Comparison of ENCODE assay signal across 14 mouse cellular contexts in the genomic region with DNA sequence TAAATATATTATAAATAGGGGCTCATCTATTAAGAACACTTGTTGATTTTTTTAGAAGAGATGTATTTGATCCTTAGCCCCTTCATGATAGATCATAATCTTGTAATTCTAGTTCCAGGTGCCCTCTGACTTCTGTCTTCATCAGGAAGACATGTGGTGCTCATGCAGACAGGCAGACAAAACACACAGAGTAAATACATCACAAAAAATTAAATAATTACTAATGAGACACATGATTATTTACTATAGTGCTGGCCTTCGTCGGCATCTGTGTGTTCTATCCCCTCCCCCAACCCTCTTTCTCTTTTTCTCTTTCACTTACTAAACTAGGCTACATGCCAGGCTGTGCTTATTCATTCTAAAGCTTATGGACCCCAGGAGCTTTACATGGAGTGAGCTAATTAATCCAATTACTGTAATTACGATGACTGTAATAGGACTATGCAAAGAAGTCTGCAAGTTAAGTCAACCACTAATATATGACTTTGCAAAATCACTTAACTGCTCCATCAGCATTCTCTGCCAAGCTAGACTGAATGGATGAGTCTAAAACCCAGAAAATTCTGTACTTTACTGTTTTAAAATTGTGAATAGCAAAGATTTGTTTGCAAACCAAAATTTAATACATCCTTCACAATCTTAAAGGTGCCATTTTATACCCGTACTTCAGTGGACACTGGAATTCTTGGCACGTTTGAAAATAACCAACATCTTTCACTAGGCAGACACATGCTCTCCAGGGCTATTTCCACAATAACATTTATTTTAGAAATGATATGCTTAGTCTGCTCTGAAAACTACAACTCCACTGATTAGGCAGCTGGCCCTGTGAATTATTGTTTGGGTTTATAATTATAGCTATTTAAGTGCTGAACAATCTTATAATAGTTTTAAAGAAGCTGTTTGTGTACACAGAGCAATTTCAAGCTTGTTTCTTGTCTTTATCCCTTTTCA.
DNase-seq lines count a peak whose midpoint lies in the region; ATAC-seq and TF ChIP-seq lines count a peak whose summit lies in the region.
"Had no signal": no experiment of that assay in that cellular context is flagged by ENCODE, and none has a peak within 500 bp of the region (broad histone marks: within the 10 kb centered on the region; RNA-seq: fewer than 3 reads in every experiment).

No protein-coding gene starts in this region.

- no peaks in the 10 kb centered on the region for H3K36me3 ChIP-seq in lung, embryonic 14.5 days (ENCODE audit: insufficient read depth)
- H3K36me3 ChIP-seq in forebrain, embryonic 13.5 days (ENCODE audit: poor library complexity, severe bottlenecking): no peaks in the 10 kb centered on the region
- H3K36me3 ChIP-seq in hindbrain, embryonic 16.5 days (ENCODE audit: control insufficient read depth, insufficient read depth, low read length): no peaks in the 10 kb centered on the region
- H3K36me3 ChIP-seq in neural tube, embryonic 15.5 days: no peaks in the 10 kb centered on the region
- no peaks in the 10 kb centered on the region for H3K36me3 ChIP-seq in liver, embryonic 11.5 days (ENCODE audit: control insufficient read depth, insufficient read depth, low read length)
- H3K36me3 ChIP-seq: embryonic facial prominence, embryonic 15.5 days had no signal

- ATAC-seq in lung, embryonic 14.5 days (ENCODE audit: insufficient read depth): peak; percentile 84
- peak; percentile 94 for ATAC-seq in forebrain, embryonic 13.5 days
- peak; percentile 79 for ATAC-seq in hindbrain, embryonic 16.5 days
- peak; percentile 74 for ATAC-seq in neural tube, embryonic 15.5 days (ENCODE audit: low FRiP score)
- ATAC-seq in liver, embryonic 11.5 days (replicated peaks; ENCODE audit: low FRiP score): no peak

- H3K27me3 ChIP-seq in lung, embryonic 14.5 days (ENCODE audit: insufficient read depth, low read length): no peaks in the 10 kb centered on the region
- peaks cover 45% of the 10 kb centered on the region for H3K27me3 ChIP-seq in forebrain, embryonic 13.5 days
- H3K27me3 ChIP-seq in hindbrain, embryonic 16.5 days (replicated peaks; ENCODE audit: control insufficient read depth, insufficient read depth, low read length): no peaks in the 10 kb centered on the region
- no peaks in the 10 kb centered on the region for H3K27me3 ChIP-seq in neural tube, embryonic 15.5 days (replicated peaks)
- H3K27me3 ChIP-seq in liver, embryonic 11.5 days (replicated peaks; ENCODE audit: control insufficient read depth, insufficient read depth, low read length): no peaks in the 10 kb centered on the region
- H3K27me3 ChIP-seq: embryonic facial prominence, embryonic 15.5 days had no signal

- no peak overlapping the region for H3K4me3 ChIP-seq in lung, embryonic 14.5 days (ENCODE audit: low read depth, low read length)
- no peak overlapping the region for H3K4me3 ChIP-seq in forebrain, embryonic 13.5 days
- no peak overlapping the region for H3K4me3 ChIP-seq in hindbrain, embryonic 16.5 days (ENCODE audit: low read length)
- no peak overlapping the region for H3K4me3 ChIP-seq in neural tube, embryonic 15.5 days (replicated peaks)
- no peak overlapping the region for H3K4me3 ChIP-seq in liver, embryonic 11.5 days (ENCODE audit: low read depth, low read length)
- H3K4me3 ChIP-seq: embryonic facial prominence, embryonic 15.5 days had no signal

- no peak overlapping the region for H3K9ac ChIP-seq in lung, embryonic 14.5 days
- no peak overlapping the region for H3K9ac ChIP-seq in forebrain, embryonic 13.5 days
- H3K9ac ChIP-seq in hindbrain, embryonic 16.5 days (ENCODE audit: low read depth, low read length): no peak overlapping the region
- H3K9ac ChIP-seq in neural tube, embryonic 15.5 days (replicated peaks): no peak overlapping the region
- no peak overlapping the region for H3K9ac ChIP-seq in liver, embryonic 11.5 days (ENCODE audit: low read depth, low read length)
- H3K9ac ChIP-seq: embryonic facial prominence, embryonic 15.5 days had no signal

- H3K27ac ChIP-seq in lung, embryonic 14.5 days (ENCODE audit: low read depth): no peak overlapping the region
- H3K27ac ChIP-seq in forebrain, embryonic 13.5 days: no peak overlapping the region
- H3K27ac ChIP-seq in hindbrain, embryonic 16.5 days (ENCODE audit: low read depth, low read length): no peak overlapping the region
- H3K27ac ChIP-seq in neural tube, embryonic 15.5 days (replicated peaks): no peak overlapping the region
- H3K27ac ChIP-seq in liver, embryonic 11.5 days (ENCODE audit: low read depth, low read length): no peak overlapping the region
- H3K27ac ChIP-seq: embryonic facial prominence, embryonic 15.5 days had no signal

- H3K4me2 ChIP-seq in lung, embryonic 14.5 days: no peak overlapping the region
- H3K4me2 ChIP-seq in forebrain, embryonic 13.5 days: no peak overlapping the region
- no peak overlapping the region for H3K4me2 ChIP-seq in hindbrain, embryonic 16.5 days (ENCODE audit: low read length)
- no peak overlapping the region for H3K4me2 ChIP-seq in neural tube, embryonic 15.5 days
- no peak overlapping the region for H3K4me2 ChIP-seq in liver, embryonic 11.5 days
- H3K4me2 ChIP-seq: embryonic facial prominence, embryonic 15.5 days had no signal

- 32% methylated on average over 5 of the region's 5 CpGs for WGBS in lung, embryonic 14.5 days
- 11% methylated on average over 5 of the region's 5 CpGs for WGBS in forebrain, embryonic 13.5 days
- WGBS in hindbrain, embryonic 16.5 days: 38% methylated on average over 5 of the region's 5 CpGs
- WGBS in neural tube, embryonic 15.5 days: 49% methylated on average over 5 of the region's 5 CpGs
- WGBS in liver, embryonic 11.5 days: 75% methylated on average over 5 of the region's 5 CpGs

- H3K4me1 ChIP-seq in lung, embryonic 14.5 days (ENCODE audit: insufficient read depth): 0 out of 2 replicates have a peak, but pooled peaks cover 3% of the 10 kb centered on the region
- no peaks in the 10 kb centered on the region for H3K4me1 ChIP-seq in forebrain, embryonic 13.5 days
- no peaks in the 10 kb centered on the region; the same call in 1 of the 2 replicates for H3K4me1 ChIP-seq in hindbrain, embryonic 16.5 days (ENCODE audit: control insufficient read depth, insufficient read depth, low read depth, low read length)
- H3K4me1 ChIP-seq in neural tube, embryonic 15.5 days: peaks cover 7% of the 10 kb centered on the region; the same call in 1 of the 2 replicates
- no peaks in the 10 kb centered on the region for H3K4me1 ChIP-seq in liver, embryonic 11.5 days (replicated peaks; ENCODE audit: control insufficient read depth, insufficient read depth, low read length)
- H3K4me1 ChIP-seq: embryonic facial prominence, embryonic 15.5 days had no signal

- peak; percentile 61 for DNase-seq in lung, embryonic 14.5 days
- no peak for DNase-seq in lung, postnatal 14 days
- no peak for DNase-seq in liver, embryonic 11.5 days (ENCODE audit: low spot score)
- no peak for DNase-seq in gastrocnemius, postnatal 25 days
- no peak for DNase-seq in natural killer cell, adult 2 months (ENCODE audit: low spot score in 2 of 2)
- DNase-seq: adrenal gland, postnatal 25 days; cerebellum, postnatal 36 days; kidney, adult 8-10 months; right cerebral cortex, postnatal 14 days; thymus, adult 2 months had no signal

- TF ChIP-seq CTCF in lung, embryonic 14.5 days (IDR thresholded peaks at IDR 0.05; ENCODE audit: low read depth): no peak

- H3K9me3 ChIP-seq in lung, embryonic 14.5 days (ENCODE audit: low read depth, low read length): no peaks in the 10 kb centered on the region
- H3K9me3 ChIP-seq in forebrain, embryonic 13.5 days (replicated peaks): no peaks in the 10 kb centered on the region
- no peaks in the 10 kb centered on the region for H3K9me3 ChIP-seq in hindbrain, embryonic 16.5 days (ENCODE audit: control insufficient read depth, low read length)
- no peaks in the 10 kb centered on the region for H3K9me3 ChIP-seq in neural tube, embryonic 15.5 days (replicated peaks)
- H3K9me3 ChIP-seq in liver, embryonic 11.5 days (ENCODE audit: control insufficient read depth, low read length): no peaks in the 10 kb centered on the region
- H3K9me3 ChIP-seq: embryonic facial prominence, embryonic 15.5 days had no signal
